Mouse (Mus musculus) midbrain, postnatal 0 days (tissue): ENCODE data around the gene Hk1. TPM values are rescaled to one million over a fixed set of nuclear protein-coding genes. Genes with fewer than 3 reads are reported as not detected.
A peak's percentile ranks its signal among the peaks of the same experiment; 100 is the strongest.

Source experiments
- ATAC-seq: fragments of 200-750 bp; cut with Nextera tagmentation; 2 replicates; pipeline ENCODE4 v1.8.0; 2017; ENCODE audit warnings: moderate number of reproducible peaks, mild to moderate bottlenecking, moderate TSS enrichment, moderate library complexity; ENCODE audit not compliant: low FRiP score
- DNase-seq: peaks from one replicate; pipeline ENCODE4 v3.0.0-alpha.2; 2015; ENCODE audit warnings: low spot score
- H3K27ac ChIP-seq: fragments of 300-500 bp; sonication (generic); 2 replicates; pipeline ENCODE4 v1.5.1; 2014; ENCODE audit warnings: low read depth, mild to moderate bottlenecking, low read length, mixed read lengths
- H3K27me3 ChIP-seq: fragments of 300-500 bp; sonication (generic); 2 replicates; pipeline ENCODE4 v1.6.1; 2014; ENCODE audit warnings: low read length, control low read depth, mixed read lengths; ENCODE audit not compliant: insufficient read depth
- H3K36me3 ChIP-seq: fragments of 300-500 bp; sonication (generic); 2 replicates; pipeline ENCODE4 v1.6.1; 2014; ENCODE audit warnings: low read length, control low read depth, mixed read lengths; ENCODE audit not compliant: insufficient read depth
- H3K4me1 ChIP-seq: fragments of 300-500 bp; sonication (generic); 2 replicates; pipeline ENCODE4 v1.6.1; 2014; ENCODE audit warnings: mild to moderate bottlenecking, control low read depth, antibody characterized with exemption, low read length, mixed read lengths; ENCODE audit not compliant: insufficient read depth
- H3K4me2 ChIP-seq: fragments of 300-500 bp; sonication (generic); 2 replicates; pipeline ENCODE4 v1.6.1; 2014; ENCODE audit warnings: low read depth, mild to moderate bottlenecking, low read length, mixed read lengths; ENCODE audit not compliant: poor library complexity, severe bottlenecking
- H3K4me3 ChIP-seq: fragments of 300-500 bp; sonication (generic); 2 replicates; pipeline ENCODE4 v1.5.1; 2014; ENCODE audit warnings: low read depth, mild to moderate bottlenecking, low read length, moderate library complexity
- H3K9ac ChIP-seq: fragments of 300-500 bp; sonication (generic); replicated peaks from 2 replicates; pipeline ENCODE4 v1.6.1; 2014; ENCODE audit warnings: mild to moderate bottlenecking, low read length, moderate library complexity, mixed read lengths; ENCODE audit not compliant: poor library complexity, severe bottlenecking
- H3K9me3 ChIP-seq: fragments of 300-500 bp; sonication (generic); 2 replicates; pipeline ENCODE4 v1.6.1; 2016; ENCODE audit warnings: low read length, control low read depth
- CTCF ChIP-seq: IDR thresholded peaks from 2 replicates; pipeline ENCODE4 v1.5.1; 2016; ENCODE audit warnings: antibody characterized with exemption, mild to moderate bottlenecking
- WGBS: fragments of 180-500 bp; shearing (Covaris S2); extraction: QIAGEN DNeasy Blood & Tissue Kit; methylation state at CpG from one replicate; pipeline ENCODE4 v1.1.7; 2014; 5-methylcytosine and 5-hydroxymethylcytosine counted together
- polyA plus RNA-seq: library from polyadenylated mRNA; unstranded; fragments of >200 nt; fragmentation: Nextera tagmentation; extraction: Ambion mirVana; gene quantifications from 2 replicates; pipeline ENCODE4 v1.2.1, GENCODE M21; 2015
- total RNA-seq: library from RNA; depleted of rRNA; stranded (reverse); fragments of >200 nt; gene quantifications from 2 replicates; pipeline ENCODE4 v1.2.3, GENCODE M21; 2014; rRNA removed

The Hk1 gene
- total RNA-seq = 103 and 119 TPM in 2 replicates
- polyA plus RNA-seq = 157 and 163 TPM in 2 replicates

DNA sequence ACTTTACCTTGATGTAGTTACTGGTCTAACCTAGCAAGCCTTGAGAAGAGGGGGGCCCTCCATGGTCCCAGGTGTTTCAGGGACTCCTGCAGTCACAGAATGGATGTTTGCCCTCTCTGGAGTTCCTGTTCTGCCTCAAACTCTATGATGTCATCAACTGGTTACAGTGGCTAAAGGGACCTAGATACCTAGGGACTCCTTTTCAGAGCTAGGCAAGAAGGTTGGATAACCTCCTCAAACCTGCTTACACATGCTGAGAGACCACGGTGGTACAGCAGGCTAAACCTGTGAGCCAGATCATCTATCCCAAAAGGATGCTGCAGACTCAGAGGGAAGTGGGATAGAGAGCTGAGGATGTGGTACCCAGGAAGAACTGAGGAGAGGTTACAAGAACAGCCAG, at the start of gene Hk1:
Gene Hk1, minus strand, starts transcription at position 101 of the 400 bp plus-strand sequence.
- no peak for TF ChIP-seq CTCF

DNA sequence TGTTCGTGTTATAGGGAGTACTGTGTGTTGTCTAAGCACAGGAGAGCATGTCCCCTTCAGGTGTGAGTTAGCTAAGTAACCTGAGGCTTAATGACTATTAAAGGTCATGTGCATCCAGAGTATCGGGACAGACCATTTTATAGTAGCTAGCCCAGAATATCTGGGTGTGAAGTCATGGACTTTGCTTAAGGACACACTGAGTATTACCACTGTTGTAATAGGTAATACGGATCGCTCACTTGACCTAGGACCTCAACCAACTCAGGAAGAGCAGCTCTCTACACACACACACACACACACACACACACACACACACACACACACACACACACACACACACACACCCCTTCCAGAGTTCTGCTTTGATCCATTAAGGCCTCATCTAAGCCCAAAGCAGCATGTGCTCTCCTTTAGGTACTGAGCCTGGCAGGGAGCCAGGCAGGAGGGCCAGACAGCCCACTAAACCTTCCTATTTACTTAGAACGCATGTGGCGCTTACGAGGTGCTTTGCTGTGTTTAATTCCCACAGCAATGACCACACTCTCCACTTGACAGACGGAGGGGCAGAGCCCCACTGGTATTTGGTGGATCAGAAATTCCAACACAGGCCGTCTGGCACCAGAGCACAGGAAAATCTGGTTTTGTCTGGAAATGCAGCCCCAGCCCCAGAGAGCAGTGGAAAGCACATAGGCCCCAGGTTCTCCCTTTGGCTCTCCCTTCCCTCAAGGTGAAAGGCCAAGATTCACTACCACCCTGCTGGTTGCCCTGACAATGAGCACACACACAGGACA, 45.6 kb upstream of the Hk1 start:
- H3K4me1 ChIP-seq = no peaks in the 10 kb centered on the region
- H3K36me3 ChIP-seq = peaks cover 15% of the 10 kb centered on the region
- H3K9ac ChIP-seq = no peak overlapping the region
- H3K27me3 ChIP-seq = no peaks in the 10 kb centered on the region
- no peaks in the 10 kb centered on the region for H3K9me3 ChIP-seq
- 45% methylated on average over 9 of the region's 9 CpGs for WGBS
- ATAC-seq (no peak), DNase-seq (no peak)
- no peak overlapping the region for H3K27ac ChIP-seq
- H3K4me3 ChIP-seq = no peak overlapping the region
- no peak overlapping the region for H3K4me2 ChIP-seq
- no peak for TF ChIP-seq CTCF

More for the DNA sequence above, at the start of gene Hk1:
- Histone ChIP-seq H3K4me2 (no peak within 1 kb of the TSS), H3K27ac (no peak within 1 kb of the TSS), H3K36me3 (no peaks in the 10 kb centered on the region), H3K9ac (no peak within 1 kb of the TSS), H3K27me3 (no peaks in the 10 kb centered on the region), H3K9me3 (no peaks in the 10 kb centered on the region), H3K4me3 (no peak within 1 kb of the TSS), H3K4me1 (no peaks in the 10 kb centered on the region)
- ATAC-seq = no peak
- WGBS = 88% methylated on average over 1 of the region's 1 CpGs
- no peak for DNase-seq

DNA sequence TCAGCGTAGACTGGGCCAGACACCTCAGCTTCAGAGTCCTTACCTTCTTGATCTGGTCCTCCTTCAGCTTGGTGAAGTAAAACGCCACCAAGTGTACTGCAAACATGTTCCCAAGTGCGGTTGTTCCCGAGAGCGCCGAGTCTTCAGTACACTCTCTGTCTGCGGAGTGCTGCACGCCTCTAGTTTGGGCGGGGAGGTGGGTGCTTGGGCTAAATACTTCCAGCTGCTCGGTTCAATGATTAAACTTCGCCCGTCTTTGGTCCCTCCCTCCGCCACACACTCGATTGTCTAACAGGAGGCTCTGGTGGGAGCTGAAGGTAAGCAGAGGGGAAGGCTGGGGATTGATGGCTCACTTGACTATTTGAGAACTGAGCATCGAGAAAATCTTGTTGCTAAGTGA, 42.5 kb upstream of the Hk1 start, which contains the start of gene Hkdc1:
Gene Hkdc1, minus strand, starts transcription at position 237 of the 400 bp plus-strand sequence.
- no peak within 1 kb of the TSS for H3K9ac ChIP-seq
- DNase-seq = no peak
- H3K4me2 ChIP-seq = no peak within 1 kb of the TSS
- H3K36me3 ChIP-seq = no peaks in the 10 kb centered on the region
- 53% methylated on average over 15 of the region's 15 CpGs for WGBS
- no peaks in the 10 kb centered on the region for H3K9me3 ChIP-seq
- ATAC-seq = no peak
- TF ChIP-seq CTCF = no peak
- no peaks in the 10 kb centered on the region for H3K4me1 ChIP-seq
- no peaks in the 10 kb centered on the region for H3K27me3 ChIP-seq
- H3K27ac ChIP-seq = no peak within 1 kb of the TSS
- no peak within 1 kb of the TSS for H3K4me3 ChIP-seq

DNA sequence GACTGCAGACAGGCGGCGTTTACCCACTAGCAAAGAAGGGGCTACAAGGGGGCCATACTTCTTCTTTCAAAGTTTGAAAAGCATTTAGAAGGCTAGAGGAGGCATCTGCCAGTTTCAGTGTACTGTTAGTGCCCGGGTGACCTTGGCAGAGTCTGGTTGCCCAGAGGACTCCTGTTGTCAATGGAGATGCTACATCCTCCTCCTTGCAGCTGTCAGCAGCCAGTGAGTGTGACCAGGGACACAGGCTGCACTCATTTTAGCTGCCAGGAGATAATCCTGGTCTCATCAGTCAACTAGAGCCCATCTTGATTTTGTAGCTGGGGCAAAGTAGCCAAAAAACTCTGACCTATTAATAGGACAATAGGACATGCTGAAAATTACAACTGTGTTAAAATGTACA, 41.4 kb upstream of the Hk1 start:
- DNase-seq (peak; percentile 34), ATAC-seq (no peak)
- TF ChIP-seq CTCF = no peak
- Histone ChIP-seq H3K27ac (no peak overlapping the region), H3K9me3 (no peaks in the 10 kb centered on the region), H3K36me3 (no peaks in the 10 kb centered on the region), H3K27me3 (no peaks in the 10 kb centered on the region), H3K4me2 (no peak overlapping the region), H3K4me3 (no peak overlapping the region), H3K4me1 (no peaks in the 10 kb centered on the region), H3K9ac (no peak overlapping the region)
- WGBS = 89% methylated on average over 3 of the region's 3 CpGs

DNA sequence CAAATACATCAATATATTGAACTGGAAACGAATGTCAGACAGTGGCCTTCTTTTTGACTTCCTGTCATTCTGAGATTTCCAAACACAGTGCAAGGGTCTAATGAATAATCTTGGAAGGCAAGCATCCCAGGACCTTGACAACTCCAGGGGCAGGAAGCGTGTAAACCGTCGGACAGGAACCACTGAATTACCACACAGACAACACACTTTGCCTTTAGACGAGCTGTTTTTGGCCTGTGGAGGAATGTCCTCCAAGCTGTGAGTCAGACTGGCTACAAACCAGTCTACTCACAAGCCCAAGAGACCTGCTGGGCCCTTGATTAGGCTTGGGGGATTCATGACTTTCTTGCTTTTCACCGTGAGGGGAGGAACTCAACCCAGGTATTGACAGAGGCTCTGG, 40.7 kb upstream of the Hk1 start:
- 77% methylated on average over 6 of the region's 6 CpGs for WGBS
- DNase-seq (no peak), ATAC-seq (no peak)
- no peaks in the 10 kb centered on the region for H3K36me3 ChIP-seq
- no peak for TF ChIP-seq CTCF
- no peak overlapping the region for H3K4me3 ChIP-seq
- no peak overlapping the region for H3K4me2 ChIP-seq
- no peaks in the 10 kb centered on the region for H3K9me3 ChIP-seq
- H3K9ac ChIP-seq = no peak overlapping the region
- no peak overlapping the region for H3K27ac ChIP-seq
- H3K27me3 ChIP-seq = no peaks in the 10 kb centered on the region
- no peaks in the 10 kb centered on the region for H3K4me1 ChIP-seq

DNA sequence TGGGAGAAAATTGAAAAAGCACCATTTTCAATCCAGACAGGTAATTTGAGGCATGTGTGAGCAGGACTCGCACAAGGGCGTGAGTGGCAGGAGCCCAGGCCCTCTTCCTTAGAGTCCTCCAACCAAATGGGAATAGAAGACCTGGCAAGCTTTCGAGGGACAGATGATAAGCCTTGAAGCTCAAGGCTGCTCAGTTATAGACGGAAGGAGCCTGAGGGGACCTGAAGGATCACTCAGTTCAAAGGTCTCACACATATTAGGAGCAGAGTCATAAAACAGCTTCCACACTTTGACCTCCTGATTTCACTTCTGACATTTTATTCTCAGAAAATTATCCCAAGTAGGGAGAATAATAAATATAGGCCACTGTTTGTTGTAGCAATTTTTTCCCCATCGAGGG, 39.7 kb upstream of the Hk1 start:
- WGBS = 80% methylated on average over 5 of the region's 5 CpGs
- no peak for ATAC-seq

More for the DNA sequence above, 39.7 kb upstream of the Hk1 start:
- H3K36me3 ChIP-seq = no peaks in the 10 kb centered on the region
- TF ChIP-seq CTCF = no peak
- H3K9me3 ChIP-seq = no peaks in the 10 kb centered on the region
- H3K27ac ChIP-seq = no peak overlapping the region
- H3K4me3 ChIP-seq = no peak overlapping the region
- DNase-seq = no peak
- H3K27me3 ChIP-seq = no peaks in the 10 kb centered on the region
- H3K4me2 ChIP-seq = no peak overlapping the region
- H3K9ac ChIP-seq = no peak overlapping the region
- no peaks in the 10 kb centered on the region for H3K4me1 ChIP-seq
